Mouse (Mus musculus) neutrophil, adult 65 days (primary cell): ENCODE measurements around the gene Arl6ip1. TPM values are rescaled to one million over a fixed set of nuclear protein-coding genes. Genes with fewer than 3 reads are reported as not detected.

Source experiments
- total RNA-seq: library from RNA; stranded (reverse); gene quantifications from 2 replicates; pipeline ENCODE4 v1.2.4, GENCODE M21; 2023

Gene Arl6ip1
- total RNA-seq: 134 and 142 TPM in 2 replicates

DNA sequence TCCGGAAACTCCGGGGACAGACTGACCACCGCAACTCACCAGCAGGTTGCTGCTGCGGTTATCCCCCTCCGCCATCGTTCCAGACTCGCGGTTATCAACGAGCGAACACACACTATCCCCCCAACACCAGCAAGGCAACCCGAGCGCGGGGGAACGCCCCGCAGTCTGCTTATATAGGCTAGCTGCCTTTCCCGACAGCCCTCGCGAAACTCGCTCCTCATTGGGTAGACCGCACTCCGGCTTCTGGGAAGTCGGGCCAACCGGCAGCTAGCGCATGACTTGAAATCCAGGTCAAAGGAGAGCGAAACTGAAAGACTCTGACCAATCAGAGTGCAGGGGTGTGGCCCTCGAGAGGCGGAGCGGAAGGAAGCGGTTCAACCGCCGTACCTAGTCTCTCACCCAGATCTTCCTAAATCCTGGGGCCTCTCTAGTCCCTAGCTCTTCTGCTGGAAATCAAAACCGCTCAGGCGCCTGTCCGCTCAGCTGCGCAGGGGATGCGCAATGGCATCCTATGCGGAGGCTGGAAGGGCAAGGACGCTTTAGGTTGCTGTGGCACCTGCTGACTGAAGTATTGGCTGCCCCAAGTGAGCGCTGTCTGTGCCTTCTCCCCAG, at the start of gene Arl6ip1:
TSS of gene Arl6ip1 (minus strand) at position 233 of the 612 bp plus-strand sequence.

DNA sequence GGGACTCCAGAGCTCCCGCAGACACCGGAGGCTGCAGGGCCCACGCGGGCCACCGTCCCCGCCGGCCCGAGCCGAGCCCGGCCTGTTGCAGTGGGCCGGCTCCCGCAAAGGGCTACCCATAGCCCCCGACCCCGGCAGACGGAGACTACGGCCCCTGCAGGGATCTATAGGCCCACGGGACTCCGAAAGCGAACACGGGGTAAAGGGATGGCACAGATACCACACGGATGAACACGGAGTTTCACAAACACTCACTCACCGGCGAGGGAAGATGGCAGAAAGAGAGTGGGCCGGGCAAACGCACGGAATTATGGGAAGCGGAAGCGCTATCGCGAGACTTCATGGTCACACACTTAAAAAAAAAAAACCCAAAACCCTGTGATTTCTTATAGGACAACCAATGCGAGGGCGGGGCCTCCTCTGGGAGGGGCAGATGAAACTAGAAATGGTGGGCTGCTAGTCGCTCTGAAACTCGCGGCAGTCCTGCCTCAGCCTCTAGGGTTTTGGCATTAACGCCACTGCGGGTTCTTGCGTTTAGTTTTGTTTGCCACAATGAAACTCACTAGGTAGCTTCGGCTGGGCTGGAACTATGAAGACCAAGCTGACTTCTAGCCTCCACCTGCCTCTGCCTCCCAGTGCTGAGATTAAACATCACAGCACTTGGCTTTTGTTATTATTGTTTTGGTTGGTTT, 13.4 kb downstream of the Arl6ip1 start, which contains the start of gene Rps15a:
TSS of gene Rps15a (minus strand) at position 312 of the 692 bp plus-strand sequence.

Other genes with a start within 250 kb of the Arl6ip1 start
- gene Rps15a, start 13.5 kb downstream of the Arl6ip1 start, total RNA-seq: 308 and 474 TPM in 2 replicates
- gene Smg1, start 114.0 kb upstream of the Arl6ip1 start, total RNA-seq: 89.2 and 146 TPM in 2 replicates